Mouse (Mus musculus) thymus, postnatal 10 days (tissue): ENCODE measurements around the gene Cfap73.

Experiments
- DNase-seq, 2 experiments: peaks; one replicate each; pipeline ENCODE4 v3.0.0; 2021; ENCODE audit warnings: low spot score in 2 of 2

Cfap73 gene

GRCm38 (mm10) chr5:120647814-120648491, 13.9 kb upstream of the Cfap73 start:
- peak; percentile 40 to 42 for DNase-seq

GRCm38 (mm10) chr5:120647361-120647760, 13.3 kb upstream of the Cfap73 start:
- DNase-seq = no peak

- no peak for DNase-seq
Measured at GRCm38 (mm10) chr5:120645851-120646250, 11.8 kb upstream of the Cfap73 start.

GRCm38 (mm10) chr5:120644227-120644626, 10.2 kb upstream of the Cfap73 start:
- no peak for DNase-seq

- DNase-seq = no peak
Measured at GRCm38 (mm10) chr5:120643365-120644085, 9.5 kb upstream of the Cfap73 start.

GRCm38 (mm10) chr5:120640094-120640493, 6.1 kb upstream of the Cfap73 start:
- DNase-seq = no peak

GRCm38 (mm10) chr5:120635633-120636032, 1.6 kb upstream of the Cfap73 start:
- no peak for DNase-seq

- no peak for DNase-seq
Measured at GRCm38 (mm10) chr5:120634860-120635259, 825 bp upstream of the Cfap73 start.

- DNase-seq = no peak
Measured at GRCm38 (mm10) chr5:120631892-120632291, 2.1 kb downstream of the Cfap73 start.

- peak in 1 of 2 experiments; percentile 49 for DNase-seq
Measured at GRCm38 (mm10) chr5:120631128-120631527, 2.9 kb downstream of the Cfap73 start.

- no peak for DNase-seq
Measured at GRCm38 (mm10) chr5:120628624-120629023, 5.4 kb downstream of the Cfap73 start.

- DNase-seq = no peak
Measured at GRCm38 (mm10) chr5:120627515-120628300, 6.3 kb downstream of the Cfap73 start.

GRCm38 (mm10) chr5:120626399-120626798, 7.6 kb downstream of the Cfap73 start:
- no peak for DNase-seq

GRCm38 (mm10) chr5:120624427-120624826, 9.6 kb downstream of the Cfap73 start:
- no peak for DNase-seq

GRCm38 (mm10) chr5:120622198-120622851, 11.7 kb downstream of the Cfap73 start:
- DNase-seq = no peak

GRCm38 (mm10) chr5:120621846-120622197, 12.2 kb downstream of the Cfap73 start:
- DNase-seq = no peak

GRCm38 (mm10) chr5:120621078-120621765, 12.8 kb downstream of the Cfap73 start:
- DNase-seq = peak; percentile 86 to 93

GRCm38 (mm10) chr5:120620375-120621077, 13.5 kb downstream of the Cfap73 start:
- DNase-seq = peak; percentile 90 to 96

GRCm38 (mm10) chr5:120619201-120619600, 14.8 kb downstream of the Cfap73 start:
- peak; percentile 76 to 89 for DNase-seq

- no peak for DNase-seq
Measured at GRCm38 (mm10) chr5:120618778-120619177, 15.3 kb downstream of the Cfap73 start.

GRCm38 (mm10) chr5:120615903-120616302, 18.1 kb downstream of the Cfap73 start:
- DNase-seq = peak in 1 of 2 experiments; percentile 51
